Comparison of ENCODE assay signal across 9 mouse cellular contexts in genomic region chr7:138176026-138176425, GRCm38 (mm10).
A peak's percentile ranks its signal among the peaks of the same experiment; 100 is the strongest.
DNase-seq lines count a peak whose midpoint lies in the region; ATAC-seq lines count a peak whose summit lies in the region.
"Had no signal": no experiment of that assay in that cellular context is flagged by ENCODE, and none has a peak within 500 bp of the region (broad histone marks: within the 10 kb centered on the region; RNA-seq: fewer than 3 reads in every experiment).

No protein-coding gene starts in this region.

- H3K4me1 ChIP-seq in hindbrain, embryonic 16.5 days (ENCODE audit: control insufficient read depth, insufficient read depth, low read depth, low read length) = no peaks in the 10 kb centered on the region

- no peak overlapping the region for H3K4me3 ChIP-seq in hindbrain, embryonic 16.5 days (ENCODE audit: low read length)

- WGBS in hindbrain, embryonic 16.5 days = 64% methylated on average over 2 of the region's 2 CpGs

- H3K9me3 ChIP-seq in hindbrain, embryonic 16.5 days (ENCODE audit: control insufficient read depth, low read length) = no peaks in the 10 kb centered on the region

- intact Hi-C loops in gastrocnemius, postnatal 14 days (cut with DNase I; ENCODE audit: low total_unique reads) = no loop called here
- intact Hi-C loops in left cerebral cortex, postnatal 25 days (cut with DNase I) = no loop called here

- H3K4me2 ChIP-seq in hindbrain, embryonic 16.5 days (ENCODE audit: low read length) = no peak overlapping the region

- no peaks in the 10 kb centered on the region for H3K36me3 ChIP-seq in hindbrain, embryonic 16.5 days (ENCODE audit: control insufficient read depth, insufficient read depth, low read length)

- no peaks in the 10 kb centered on the region for H3K27me3 ChIP-seq in hindbrain, embryonic 16.5 days (replicated peaks; ENCODE audit: control insufficient read depth, insufficient read depth, low read length)

- peak; percentile 8 for DNase-seq in gastrocnemius, postnatal 14 days
- no peak for DNase-seq in gastrocnemius, postnatal 25 days
- DNase-seq in 3134 (ENCODE audit: extremely low read depth, insufficient read length, low spot score) = peak; percentile 11
- DNase-seq in brain, adult 2 months (ENCODE audit: low read depth, low spot score) = peak; percentile 71
- peak; percentile 26 to 59 for DNase-seq in left cerebral cortex, postnatal 25 days (ENCODE audit: low spot score in 2 of 2)
- no peak for DNase-seq in thymus, postnatal 4 days

- no peak overlapping the region for H3K9ac ChIP-seq in hindbrain, embryonic 16.5 days (ENCODE audit: low read depth, low read length)

- H3K27ac ChIP-seq in hindbrain, embryonic 16.5 days (ENCODE audit: low read depth, low read length) = no peak overlapping the region
- H3K27ac ChIP-seq: macrophage had no signal

- ATAC-seq in erythroid progenitor cell, adult 5-6 weeks (replicated peaks; ENCODE audit: low FRiP score, poor library complexity, severe bottlenecking) = no peak
- no peak for ATAC-seq in hindbrain, embryonic 16.5 days

Comparison
In these comparisons a context has a peak if more than half of its experiments do, and no peak if none do; other contexts are left out.
1. DNase-seq: peak in gastrocnemius, postnatal 14 days (single experiment), 3134 (single experiment), brain, adult 2 months (single experiment) and left cerebral cortex, postnatal 25 days (2 of 2); none in gastrocnemius, postnatal 25 days (single experiment) and thymus, postnatal 4 days (single experiment).